Mouse (Mus musculus) forebrain, embryonic 16.5 days (tissue): ENCODE results near the gene Rtn4rl1. TPM values are rescaled to one million over a fixed set of nuclear protein-coding genes. Genes with fewer than 3 reads are reported as not detected.

Source experiments
- ATAC-seq: fragments of 200-750 bp; cut with Nextera tagmentation; 2 replicates; pipeline ENCODE4 v1.8.0; 2017; ENCODE audit warnings: mild to moderate bottlenecking, moderate library complexity
- H3K27ac ChIP-seq: fragments of 300-500 bp; sonication (generic); 2 replicates; pipeline ENCODE4 v1.5.1; 2014; ENCODE audit warnings: low read length, control low read depth
- H3K27me3 ChIP-seq: fragments of 300-500 bp; sonication (generic); replicated peaks from 2 replicates; pipeline ENCODE4 v1.6.1; 2014; ENCODE audit warnings: low read length; ENCODE audit not compliant: control insufficient read depth, insufficient read depth
- H3K36me3 ChIP-seq: fragments of 300-500 bp; sonication (generic); 2 replicates; pipeline ENCODE4 v1.6.1; 2014; ENCODE audit not compliant: control insufficient read depth, insufficient read depth
- H3K4me1 ChIP-seq: fragments of 300-500 bp; sonication (generic); replicated peaks from 2 replicates; pipeline ENCODE4 v1.6.1; 2014; ENCODE audit warnings: low read length; ENCODE audit not compliant: control insufficient read depth, insufficient read depth
- H3K4me2 ChIP-seq: fragments of 300-500 bp; sonication (generic); 2 replicates; pipeline ENCODE4 v1.6.1; 2014; ENCODE audit warnings: mild to moderate bottlenecking, low read length, control low read depth
- H3K4me3 ChIP-seq: fragments of 300-500 bp; sonication (generic); replicated peaks from 2 replicates; pipeline ENCODE4 v1.5.1; 2014; ENCODE audit warnings: mild to moderate bottlenecking, low read length, control low read depth
- H3K9ac ChIP-seq: fragments of 300-500 bp; sonication (generic); replicated peaks from 2 replicates; pipeline ENCODE4 v1.6.1; 2014; ENCODE audit warnings: low read depth, low read length, control low read depth
- H3K9me3 ChIP-seq: fragments of 300-500 bp; sonication (generic); 2 replicates; pipeline ENCODE4 v1.6.1; 2016; ENCODE audit warnings: low read length; ENCODE audit not compliant: control insufficient read depth
- WGBS: fragments of 180-500 bp; shearing (Covaris S2); extraction: QIAGEN DNeasy Blood & Tissue Kit; methylation state at CpG from one replicate; pipeline ENCODE4 v1.1.7; 2014; 5-methylcytosine and 5-hydroxymethylcytosine counted together
- polyA plus RNA-seq: library from polyadenylated mRNA; unstranded; fragments of >200 nt; fragmentation: Nextera tagmentation; extraction: Ambion mirVana; gene quantifications from 2 replicates; pipeline ENCODE4 v1.2.1, GENCODE M21; 2015

Rtn4rl1 gene
- polyA plus RNA-seq, 1 experiment from 2014 or later = 6.3 TPM

GRCm38 (mm10) chr11:75269213-75269612 is 75.6 kb downstream of the Rtn4rl1 start:
- Histone ChIP-seq H3K36me3 (no peaks in the 10 kb centered on the region), H3K9me3 (no peaks in the 10 kb centered on the region), H3K4me3 (no peak overlapping the region), H3K27ac (no peak overlapping the region), H3K27me3 (no peaks in the 10 kb centered on the region), H3K9ac (no peak overlapping the region), H3K4me1 (peaks cover 32% of the 10 kb centered on the region), H3K4me2 (no peak overlapping the region)
- ATAC-seq = no peak
- WGBS = 86% methylated on average over 4 of the region's 4 CpGs

DNA sequence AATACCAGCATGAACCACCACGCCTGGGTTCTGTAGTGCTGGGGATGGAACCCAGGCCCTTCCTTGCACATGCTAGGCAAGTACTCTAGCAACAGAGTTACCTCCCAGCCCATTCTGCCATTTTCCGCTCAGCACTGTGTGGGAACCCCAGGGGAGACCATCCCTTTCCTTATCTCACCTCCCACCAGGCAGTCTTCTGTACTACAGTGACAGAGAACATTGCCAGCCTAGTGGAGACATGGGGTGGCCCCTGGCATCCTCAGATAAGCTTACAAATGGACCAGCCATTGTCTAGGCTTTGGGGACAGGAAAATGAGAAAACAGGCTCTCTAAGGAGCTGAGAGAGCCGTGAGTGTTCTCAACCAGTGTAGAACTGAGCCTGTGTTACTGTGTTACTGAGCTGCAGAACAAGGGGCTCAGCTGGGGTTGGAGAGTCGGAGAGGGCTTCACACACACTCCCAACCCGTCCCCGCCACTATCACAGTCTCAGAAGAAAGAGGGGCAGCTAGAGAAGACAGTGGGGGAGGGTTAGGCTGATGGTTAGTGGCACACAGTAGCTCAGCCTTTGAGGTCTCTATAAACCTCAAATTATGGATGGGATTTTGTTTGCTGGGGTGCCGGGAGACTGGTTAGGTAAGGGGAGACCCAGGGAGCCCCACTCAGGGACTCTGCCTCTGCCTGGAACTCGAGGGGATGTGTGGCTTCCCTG is 76.8 kb downstream of the Rtn4rl1 start:
- no peak overlapping the region for H3K9ac ChIP-seq
- peaks cover 34% of the 10 kb centered on the region for H3K4me1 ChIP-seq
- H3K9me3 ChIP-seq = no peaks in the 10 kb centered on the region
- no peak overlapping the region for H3K4me3 ChIP-seq
- no peak overlapping the region for H3K4me2 ChIP-seq
- H3K27ac ChIP-seq = no peak overlapping the region
- no peaks in the 10 kb centered on the region for H3K27me3 ChIP-seq
- no peak for ATAC-seq
- no peaks in the 10 kb centered on the region for H3K36me3 ChIP-seq
- WGBS = 60% methylated on average over 8 of the region's 8 CpGs

- WGBS = 38% methylated on average over 7 of the region's 7 CpGs
- Histone ChIP-seq H3K27me3 (no peaks in the 10 kb centered on the region), H3K27ac (no peak overlapping the region), H3K9ac (no peak overlapping the region), H3K4me2 (no peak overlapping the region), H3K36me3 (no peaks in the 10 kb centered on the region), H3K9me3 (no peaks in the 10 kb centered on the region), H3K4me1 (peaks cover 34% of the 10 kb centered on the region), H3K4me3 (no peak overlapping the region)
- ATAC-seq = peak; percentile 63
Observed at GRCm38 (mm10) chr11:75270985-75271434, 77.4 kb downstream of the Rtn4rl1 start.

DNA sequence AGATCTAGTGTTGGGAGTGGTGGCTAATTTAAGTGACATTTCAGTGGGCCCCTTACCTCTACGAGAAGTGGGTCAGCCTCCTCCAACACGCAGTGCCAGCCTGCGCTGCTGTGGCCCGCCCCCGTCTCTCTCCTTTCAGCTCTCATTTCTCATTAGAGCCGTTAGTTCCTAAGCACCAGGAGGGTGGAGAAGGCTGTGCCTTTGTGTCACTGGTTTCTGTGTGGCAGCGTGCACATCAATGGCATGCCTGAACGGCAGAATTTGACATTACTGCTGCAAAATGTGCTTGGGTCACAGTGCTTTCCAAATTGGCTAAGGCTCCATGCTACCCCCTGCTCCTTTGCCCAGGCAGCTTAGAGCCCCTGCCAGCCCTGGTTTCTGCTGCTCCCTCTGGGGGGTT is 79.9 kb downstream of the Rtn4rl1 start:
- no peaks in the 10 kb centered on the region for H3K9me3 ChIP-seq
- H3K9ac ChIP-seq = peak overlapping the region; percentile 48
- peaks cover 31% of the 10 kb centered on the region for H3K4me1 ChIP-seq
- H3K27me3 ChIP-seq = no peaks in the 10 kb centered on the region; the same call in 1 of the 2 replicates
- no peak overlapping the region for H3K4me3 ChIP-seq
- H3K27ac ChIP-seq = peak overlapping the region; percentile 75
- no peaks in the 10 kb centered on the region for H3K36me3 ChIP-seq
- ATAC-seq = peak; percentile 73
- peak overlapping the region; percentile 45 for H3K4me2 ChIP-seq
- WGBS = 4% methylated on average over 8 of the region's 8 CpGs

- Histone ChIP-seq H3K9me3 (no peaks in the 10 kb centered on the region), H3K4me2 (no peak overlapping the region), H3K4me3 (no peak overlapping the region), H3K4me1 (peaks cover 41% of the 10 kb centered on the region), H3K27ac (no peak overlapping the region), H3K9ac (no peak overlapping the region; the same call in 1 of the 2 replicates), H3K36me3 (no peaks in the 10 kb centered on the region), H3K27me3 (no peaks in the 10 kb centered on the region; the same call in 1 of the 2 replicates)
- no peak for ATAC-seq
- WGBS = 32% methylated on average over 6 of the region's 6 CpGs
Observed at GRCm38 (mm10) chr11:75275035-75275434, 81.5 kb downstream of the Rtn4rl1 start.

- H3K9me3 ChIP-seq = no peaks in the 10 kb centered on the region
- H3K4me2 ChIP-seq = no peak overlapping the region
- no peak overlapping the region for H3K9ac ChIP-seq
- 39% methylated on average over 7 of the region's 7 CpGs for WGBS
- ATAC-seq = no peak
- H3K4me1 ChIP-seq = peaks cover 35% of the 10 kb centered on the region
- H3K27me3 ChIP-seq = peaks cover 12% of the 10 kb centered on the region
- no peak overlapping the region for H3K4me3 ChIP-seq
- no peak overlapping the region for H3K27ac ChIP-seq
- H3K36me3 ChIP-seq = no peaks in the 10 kb centered on the region
Observed at GRCm38 (mm10) chr11:75278115-75278514, 84.5 kb downstream of the Rtn4rl1 start.

DNA sequence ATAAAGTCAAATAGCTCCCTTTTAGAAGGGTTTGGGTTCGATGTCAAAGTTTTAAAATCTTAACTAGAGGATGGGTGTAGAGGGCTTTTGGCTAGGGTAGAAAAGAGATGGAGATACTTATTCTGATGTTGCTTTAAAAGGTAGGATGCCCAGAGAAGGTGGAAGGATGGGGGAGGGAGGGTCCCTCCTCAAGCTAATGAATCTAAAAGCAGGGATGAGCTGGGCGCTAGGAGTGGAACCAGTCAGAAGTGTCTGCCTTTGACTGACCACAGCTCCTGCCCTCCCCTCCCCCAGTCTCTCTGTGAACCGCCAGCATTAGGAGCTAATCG is 85.4 kb downstream of the Rtn4rl1 start:
- Histone ChIP-seq H3K27ac (no peak overlapping the region), H3K4me3 (no peak overlapping the region), H3K9me3 (no peaks in the 10 kb centered on the region), H3K9ac (peak overlapping the region; percentile 36), H3K4me2 (peak overlapping the region; percentile 33), H3K4me1 (peaks cover 29% of the 10 kb centered on the region), H3K27me3 (peaks cover 15% of the 10 kb centered on the region), H3K36me3 (no peaks in the 10 kb centered on the region)
- 13% methylated on average over 4 of the region's 4 CpGs for WGBS
- no peak for ATAC-seq

GRCm38 (mm10) chr11:75279342-75280065 is 85.9 kb downstream of the Rtn4rl1 start:
- Histone ChIP-seq H3K27me3 (peaks cover 15% of the 10 kb centered on the region), H3K4me1 (peaks cover 29% of the 10 kb centered on the region), H3K4me2 (peak overlapping the region; percentile 33), H3K4me3 (peak overlapping the region; percentile 4; the same call in 1 of the 2 replicates), H3K36me3 (no peaks in the 10 kb centered on the region), H3K9ac (peak overlapping the region; percentile 36), H3K27ac (no peak overlapping the region), H3K9me3 (no peaks in the 10 kb centered on the region)
- no peak for ATAC-seq
- WGBS = 4% methylated on average over 16 of the region's 16 CpGs

DNA sequence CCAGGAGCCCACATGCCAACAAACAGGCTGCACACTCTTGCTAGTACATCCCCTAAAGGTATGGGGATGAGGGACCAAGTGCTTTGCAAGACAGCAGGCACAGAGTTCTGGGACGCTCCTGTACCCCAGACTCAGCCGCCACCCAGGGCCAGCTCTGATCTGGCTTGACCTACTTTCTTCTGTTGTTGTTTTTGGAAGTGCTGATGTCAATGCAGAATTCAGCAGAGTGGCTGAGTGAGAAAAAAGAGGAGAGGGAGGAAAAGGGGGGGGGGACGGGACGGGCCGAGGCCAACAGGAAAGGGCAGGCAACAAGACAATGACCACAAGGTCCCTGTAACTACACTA is 86.5 kb downstream of the Rtn4rl1 start:
- H3K27me3 ChIP-seq = peaks cover 15% of the 10 kb centered on the region
- peaks cover 27% of the 10 kb centered on the region for H3K4me1 ChIP-seq
- 22% methylated on average over 5 of the region's 5 CpGs for WGBS
- no peak overlapping the region for H3K27ac ChIP-seq
- no peak overlapping the region for H3K4me2 ChIP-seq
- no peaks in the 10 kb centered on the region for H3K9me3 ChIP-seq
- H3K36me3 ChIP-seq = no peaks in the 10 kb centered on the region
- no peak overlapping the region for H3K9ac ChIP-seq
- no peak overlapping the region for H3K4me3 ChIP-seq
- ATAC-seq = no peak
